In the genomic region with DNA sequence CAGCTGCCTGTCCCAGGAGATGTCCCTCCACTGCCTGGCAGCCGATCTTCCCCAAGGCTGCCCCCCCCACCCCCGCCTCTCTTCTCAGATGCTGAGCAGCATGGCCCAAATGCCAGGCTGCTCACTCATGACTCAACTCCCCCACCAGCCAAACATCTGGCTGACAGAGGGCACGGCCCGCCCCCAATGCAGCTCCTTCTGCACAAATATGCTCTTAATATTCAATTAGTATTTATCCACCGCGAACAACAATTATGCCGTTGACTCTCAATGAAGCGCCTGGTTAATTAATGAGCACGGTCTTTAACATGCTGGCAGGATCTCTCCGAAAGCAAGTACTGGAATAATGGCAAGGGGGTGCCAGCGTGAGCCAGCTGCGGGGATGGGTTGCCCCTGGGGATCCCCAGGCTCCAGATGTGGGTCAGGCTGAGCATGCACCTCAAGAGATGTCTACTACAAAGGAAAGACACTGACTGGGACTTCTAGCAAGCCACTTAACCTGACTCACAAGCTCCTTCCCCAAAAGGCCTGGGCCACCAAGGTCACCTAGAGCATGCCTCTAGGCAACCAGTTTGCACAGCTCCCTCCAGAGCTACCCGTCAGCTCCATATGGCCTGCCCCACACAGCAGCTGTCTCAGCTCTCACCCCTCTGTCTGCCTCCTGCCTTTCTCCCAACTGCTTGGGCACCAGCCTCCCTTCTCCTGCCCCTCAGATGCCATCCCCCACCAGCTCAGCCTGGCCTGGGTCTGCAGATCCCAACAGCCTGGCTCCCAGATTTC, we compare ENCODE assay signal across 12 mouse cellular contexts.
DNase-seq lines count a peak whose midpoint lies in the region; ATAC-seq and TF ChIP-seq lines count a peak whose summit lies in the region.
"Had no signal": no experiment of that assay in that cellular context is flagged by ENCODE, and none has a peak within 500 bp of the region (broad histone marks: within the 10 kb centered on the region; RNA-seq: fewer than 3 reads in every experiment).

No protein-coding gene starts in this region.

- peak; percentile 73 for ATAC-seq in forebrain, embryonic 13.5 days
- ATAC-seq in liver, embryonic 12.5 days, result no peak

- DNase-seq in MN1 (ENCODE audit: low spot score) (peak; percentile 32), ZHBTc4 (ENCODE audit: low read depth, low spot score) (peak; percentile 38)
- peak; percentile 9 to 15 for DNase-seq in layer of hippocampus, postnatal 36 days
- no peak for DNase-seq in heart, adult 2 months
- DNase-seq in testis, postnatal 14 days (ENCODE audit: low spot score), result no peak
- DNase-seq: cerebellum, adult 18-20 months; kidney, postnatal 25 days; lung, postnatal 14 days had no signal

- no peak overlapping the region; the same call in 1 of the 2 replicates for H3K9ac ChIP-seq in forebrain, embryonic 13.5 days
- no peak overlapping the region for H3K9ac ChIP-seq in heart, adult 2 months (ENCODE audit: low read depth, low read length)
- no peak overlapping the region for H3K9ac ChIP-seq in liver, embryonic 12.5 days
- H3K9ac ChIP-seq: limb, embryonic 15.5 days had no signal

- peaks cover 37% of the 10 kb centered on the region for H3K4me1 ChIP-seq in forebrain, embryonic 13.5 days
- no peaks in the 10 kb centered on the region for H3K4me1 ChIP-seq in heart, adult 2 months (ENCODE audit: control insufficient read depth, insufficient read depth, low read length)
- 0 out of 2 replicates have a peak, but pooled peaks cover 8% of the 10 kb centered on the region for H3K4me1 ChIP-seq in liver, embryonic 12.5 days

- 26% methylated on average over 13 of the region's 13 CpGs for WGBS in forebrain, embryonic 13.5 days
- 88% methylated on average over 13 of the region's 13 CpGs for WGBS in heart, adult 2 months
- 74% methylated on average over 13 of the region's 13 CpGs for WGBS in liver, embryonic 12.5 days (ENCODE audit: insufficient replicate concordance)

- H3K36me3 ChIP-seq in forebrain, embryonic 13.5 days (ENCODE audit: poor library complexity, severe bottlenecking), result no peaks in the 10 kb centered on the region
- no peaks in the 10 kb centered on the region for H3K36me3 ChIP-seq in heart, adult 2 months (ENCODE audit: control insufficient read depth, insufficient read depth, low read length)
- H3K36me3 ChIP-seq in liver, embryonic 12.5 days, result no peaks in the 10 kb centered on the region
- H3K36me3 ChIP-seq: heart, embryonic 10.5 days; limb, embryonic 15.5 days had no signal

- H3K27ac ChIP-seq in forebrain, embryonic 13.5 days, result peak overlapping the region; percentile 55
- H3K27ac ChIP-seq in heart, adult 2 months, result no peak overlapping the region
- H3K27ac ChIP-seq in liver, embryonic 12.5 days, result no peak overlapping the region
- H3K27ac ChIP-seq: heart, embryonic 10.5 days; limb, embryonic 15.5 days had no signal

- TF ChIP-seq CTCF in heart, adult 2 months (IDR thresholded peaks at IDR 0.05), result no peak

- no peak for TF ChIP-seq POLR2A in heart, adult 2 months (IDR thresholded peaks at IDR 0.05; ENCODE audit: insufficient read depth, low read depth, low read length)

- TF ChIP-seq EP300 in heart, adult 2 months (IDR thresholded peaks at IDR 0.05; ENCODE audit: insufficient read depth, low read depth, low read length), result no peak

- H3K4me2 ChIP-seq in forebrain, embryonic 13.5 days, result peak overlapping the region; percentile 16; the same call in 1 of the 2 replicates
- H3K4me2 ChIP-seq in liver, embryonic 12.5 days, result no peak overlapping the region
- H3K4me2 ChIP-seq: limb, embryonic 15.5 days had no signal

- H3K4me3 ChIP-seq in forebrain, embryonic 13.5 days, result no peak overlapping the region
- no peak overlapping the region for H3K4me3 ChIP-seq in heart, adult 2 months
- H3K4me3 ChIP-seq in liver, embryonic 12.5 days, result no peak overlapping the region
- H3K4me3 ChIP-seq: heart, embryonic 10.5 days; limb, embryonic 15.5 days had no signal

- H3K9me3 ChIP-seq in forebrain, embryonic 13.5 days (replicated peaks), result no peaks in the 10 kb centered on the region
- H3K9me3 ChIP-seq in liver, embryonic 12.5 days (replicated peaks), result no peaks in the 10 kb centered on the region
- H3K9me3 ChIP-seq: heart, embryonic 10.5 days; limb, embryonic 15.5 days had no signal

- no peaks in the 10 kb centered on the region for H3K79me2 ChIP-seq in heart, adult 2 months (replicated peaks; ENCODE audit: control insufficient read depth, insufficient read depth, low read length)

- intact Hi-C loops in heart, adult 2 months (cut with DNase I), result no loop called here

- peaks cover 12% of the 10 kb centered on the region for H3K27me3 ChIP-seq in forebrain, embryonic 13.5 days
- H3K27me3 ChIP-seq in heart, adult 2 months (ENCODE audit: control insufficient read depth, insufficient read depth, low read length), result no peaks in the 10 kb centered on the region
- H3K27me3 ChIP-seq in liver, embryonic 12.5 days (replicated peaks), result peaks cover 15% of the 10 kb centered on the region
- H3K27me3 ChIP-seq: limb, embryonic 15.5 days had no signal

Comparison
In these comparisons a context has a peak if more than half of its experiments do, and no peak if none do; other contexts are left out.
1. DNase-seq: peak in MN1 (single experiment), ZHBTc4 (single experiment) and layer of hippocampus, postnatal 36 days (2 of 2); none in heart, adult 2 months (0 of 2) and testis, postnatal 14 days (single experiment).